Mouse (Mus musculus) T-helper 2 cell (primary cell): Measurements from ENCODE around the gene Ccdc12.
"Not testable (repeated sequence)": the region's sequence is repeated elsewhere in the genome, so short reads cannot be mapped to it uniquely, and the experiment has no call there.

Experiments used
- in situ Hi-C: fragments of 300-600 bp; cut with MboI, MseI; formaldehyde crosslinking; loops from one replicate; pipeline ENCODE4 v1.15.1; 2025; ENCODE audit warnings: high pct_unique_total_duplicates

The Ccdc12 gene

GRCm38 (mm10) chr9:110673107-110673752 is 16.9 kb downstream of the Ccdc12 start:
- in situ Hi-C loops, result no loop called here

DNA sequence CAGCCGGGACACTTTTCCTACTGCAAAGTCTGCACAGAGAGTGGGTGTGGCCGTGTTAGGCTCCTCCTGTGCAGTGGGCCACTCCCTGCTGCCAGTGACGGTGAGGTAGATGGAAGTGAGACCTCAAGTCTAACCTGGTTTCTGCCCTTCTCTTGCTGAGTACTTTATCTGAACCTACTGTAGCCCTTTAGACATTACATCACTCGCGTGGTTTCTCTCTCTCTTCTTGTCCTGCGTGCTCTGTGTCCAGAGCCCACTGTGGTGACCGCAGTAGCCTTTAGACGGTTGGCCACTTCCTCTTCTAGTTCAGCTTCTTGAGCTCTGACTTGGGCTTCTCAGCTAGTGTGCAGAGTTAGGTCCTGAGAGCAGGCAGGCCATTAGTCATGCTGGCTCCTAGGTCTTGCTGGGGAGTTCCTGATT is 20.2 kb downstream of the Ccdc12 start:
- in situ Hi-C loops, result no loop called here

- in situ Hi-C loops, result no loop called here
These were observed 22.6 kb downstream of the Ccdc12 start for GRCm38 (mm10) chr9:110678886-110679285.

DNA sequence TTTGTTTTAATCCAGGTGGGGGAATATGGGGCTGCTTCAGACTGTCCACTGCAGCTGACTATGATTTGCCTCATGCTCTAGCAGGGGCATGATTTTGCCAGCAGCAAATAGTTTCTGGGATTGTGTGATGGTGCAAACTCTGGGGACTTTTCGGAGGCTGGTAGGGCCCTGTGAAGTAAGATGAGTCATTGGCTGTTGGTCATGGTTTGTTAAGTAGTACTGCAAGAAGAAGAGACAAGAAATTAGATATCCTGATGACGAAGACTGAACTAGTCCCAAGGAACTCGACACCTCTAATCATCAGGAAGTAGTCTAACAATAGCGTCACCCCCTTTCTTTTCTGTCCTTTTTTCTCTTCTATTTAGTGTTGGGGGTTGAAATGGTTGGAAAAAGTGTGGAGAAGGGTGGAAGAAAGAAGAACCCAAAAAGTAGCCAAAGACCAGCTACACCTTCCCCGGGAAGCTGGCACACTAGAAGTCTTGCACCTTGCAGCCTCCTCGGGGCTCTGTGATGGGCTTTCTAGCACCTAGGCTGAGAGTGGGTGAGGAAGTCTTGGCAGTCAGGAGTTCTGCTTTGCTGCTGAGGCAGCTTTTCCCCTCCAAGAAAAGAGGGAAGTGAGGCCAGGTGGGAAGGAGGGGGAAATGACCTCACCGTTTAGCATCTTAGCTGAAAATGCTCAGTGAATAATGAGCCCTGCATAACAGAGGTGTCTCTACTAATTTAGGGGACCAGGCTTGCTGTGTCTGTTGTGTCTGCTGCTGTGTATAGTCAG is 24.6 kb downstream of the Ccdc12 start:
- in situ Hi-C loops, result no loop called here

- in situ Hi-C loops, result no loop called here
These were observed 25.5 kb downstream of the Ccdc12 start for GRCm38 (mm10) chr9:110681817-110682216.

GRCm38 (mm10) chr9:110682255-110682654 is 26.0 kb downstream of the Ccdc12 start:
- in situ Hi-C loops, result no loop called here

GRCm38 (mm10) chr9:110682697-110683096 is 26.4 kb downstream of the Ccdc12 start:
- in situ Hi-C loops, result not testable (repeated sequence)

DNA sequence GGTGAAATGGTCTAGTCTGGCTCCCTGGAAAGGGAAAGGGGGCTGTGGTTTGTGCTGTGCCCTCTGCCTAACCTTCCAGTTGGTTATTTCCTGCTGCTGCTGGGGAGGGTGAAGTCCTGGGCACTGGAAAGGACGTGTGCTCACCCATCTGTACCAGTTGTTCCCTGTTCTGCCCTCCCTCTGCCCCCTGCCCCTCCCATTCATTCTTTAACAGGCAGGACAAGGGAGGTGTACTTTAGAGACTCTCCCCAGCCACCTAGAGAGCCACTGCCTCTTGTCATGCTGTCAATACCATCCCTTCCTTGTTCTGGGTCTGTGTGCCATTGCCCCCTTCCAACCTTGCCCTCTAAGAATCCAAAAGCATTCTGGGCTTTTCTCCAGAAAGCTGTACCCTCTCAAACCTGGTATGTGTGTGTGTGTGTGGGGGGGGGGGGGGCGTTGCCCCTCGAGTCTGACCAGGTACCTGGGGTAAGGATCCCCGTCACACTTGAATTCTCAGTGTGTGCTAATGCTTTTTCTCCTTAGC is 27.3 kb downstream of the Ccdc12 start:
- in situ Hi-C loops, result no loop called here

GRCm38 (mm10) chr9:110684100-110684831 is 28.0 kb downstream of the Ccdc12 start:
- in situ Hi-C loops, result no loop called here

GRCm38 (mm10) chr9:110685187-110685586 is 28.9 kb downstream of the Ccdc12 start:
- in situ Hi-C loops, result no loop called here

DNA sequence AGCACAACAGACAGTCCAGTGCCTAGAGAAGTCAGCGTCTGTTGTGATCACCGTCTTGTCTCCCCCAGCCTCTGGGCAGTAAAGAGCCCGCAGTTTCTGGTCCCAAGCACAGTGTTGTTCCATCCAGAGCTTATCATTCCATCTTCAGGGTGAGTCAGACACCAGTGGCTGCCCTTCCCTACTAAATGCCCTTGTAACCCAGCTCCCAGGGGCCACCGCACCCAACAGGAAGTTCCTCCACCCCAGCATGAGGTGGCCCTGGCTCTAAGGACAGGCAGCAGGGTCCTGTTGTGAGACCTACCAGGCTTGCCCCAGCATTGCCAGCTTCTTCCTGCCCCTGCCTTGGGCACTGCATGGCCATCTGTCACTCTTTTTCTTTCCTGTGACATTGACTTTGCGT is 29.3 kb downstream of the Ccdc12 start:
- in situ Hi-C loops, result no loop called here

DNA sequence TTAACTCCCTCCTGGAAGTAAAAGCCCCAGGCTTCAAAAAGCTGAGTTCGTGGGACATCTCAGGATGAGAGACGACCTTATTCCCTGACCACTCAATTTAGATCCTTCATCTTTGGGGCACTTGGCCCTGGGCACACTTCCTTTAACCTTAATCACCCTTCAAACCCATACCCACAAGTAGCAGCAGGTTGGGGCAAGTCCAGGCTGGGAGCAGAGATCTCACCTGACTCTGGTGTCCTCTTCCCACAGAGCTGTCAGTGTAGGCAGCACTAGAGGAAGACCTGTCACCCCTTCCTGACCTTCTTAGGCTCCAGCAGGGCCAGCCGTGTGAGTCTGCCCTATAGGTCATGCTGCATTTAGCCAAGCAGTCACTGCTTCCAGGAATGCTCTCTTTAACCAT is 30.2 kb downstream of the Ccdc12 start:
- in situ Hi-C loops, result no loop called here

DNA sequence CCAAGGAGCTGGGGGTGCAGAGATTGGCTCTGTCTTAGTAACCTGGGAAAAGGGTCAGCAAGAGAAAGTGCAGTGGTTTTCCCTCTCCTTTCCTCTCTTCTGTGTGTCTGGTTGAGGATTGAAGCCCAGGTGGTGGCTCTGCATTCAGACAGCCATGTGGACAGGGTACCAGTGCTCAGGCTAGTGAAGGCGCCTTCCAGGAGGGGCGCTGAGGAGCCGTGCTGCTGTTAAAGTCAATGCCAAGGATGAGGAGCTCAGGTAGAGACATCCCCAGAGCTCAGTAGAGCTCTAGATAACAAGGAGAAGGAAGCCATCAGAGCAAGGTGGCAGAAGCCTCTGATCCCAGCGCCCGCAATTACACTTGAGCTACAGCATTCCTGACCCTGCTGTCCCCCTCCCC is 30.8 kb downstream of the Ccdc12 start:
- in situ Hi-C loops, result no loop called here

DNA sequence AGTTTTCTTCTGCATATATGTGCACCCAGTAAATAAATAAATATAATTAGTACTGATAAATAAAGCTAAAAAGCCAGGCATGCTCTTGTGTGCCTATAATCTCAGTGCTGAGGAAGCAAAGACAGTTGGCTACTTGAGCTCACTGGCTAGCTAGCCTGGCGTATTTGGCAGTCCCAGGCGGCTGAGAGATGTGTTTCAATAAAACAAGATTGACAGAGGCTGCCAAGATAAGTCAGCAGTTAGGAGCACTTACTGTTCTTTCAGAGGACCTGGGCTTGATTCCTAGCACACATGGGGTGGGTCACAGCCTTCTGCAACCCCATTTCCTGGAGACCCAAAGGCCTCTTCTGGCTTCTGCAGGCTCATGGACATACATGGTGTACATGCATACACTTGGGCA is 31.5 kb downstream of the Ccdc12 start:
- in situ Hi-C loops, result no loop called here

DNA sequence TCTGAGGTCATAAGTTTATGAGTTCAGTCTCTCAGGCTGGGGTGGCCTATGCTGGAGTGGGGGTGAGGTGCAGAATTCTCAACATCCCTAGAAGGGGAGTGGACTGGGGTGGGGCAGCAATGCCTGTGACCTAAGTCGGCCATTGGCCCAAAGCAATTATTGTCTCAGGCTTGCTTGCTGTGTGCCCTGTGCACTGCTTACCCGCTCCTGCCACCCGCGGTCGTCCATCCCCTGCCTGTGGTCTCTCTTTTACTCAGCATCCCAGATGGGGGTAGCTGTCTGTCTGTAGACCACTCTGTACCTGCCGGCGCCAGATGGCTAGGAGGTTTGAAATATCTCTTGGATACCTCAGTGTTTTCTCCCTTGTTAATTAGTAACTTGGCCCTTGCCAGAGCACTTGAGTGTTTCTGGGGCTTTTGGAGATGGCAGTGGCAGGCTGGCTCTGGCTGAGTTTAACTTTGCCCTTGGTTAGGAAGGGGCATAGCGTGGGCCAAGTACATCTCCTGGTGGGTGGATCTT is 33.0 kb downstream of the Ccdc12 start:
- in situ Hi-C loops, result no loop called here

DNA sequence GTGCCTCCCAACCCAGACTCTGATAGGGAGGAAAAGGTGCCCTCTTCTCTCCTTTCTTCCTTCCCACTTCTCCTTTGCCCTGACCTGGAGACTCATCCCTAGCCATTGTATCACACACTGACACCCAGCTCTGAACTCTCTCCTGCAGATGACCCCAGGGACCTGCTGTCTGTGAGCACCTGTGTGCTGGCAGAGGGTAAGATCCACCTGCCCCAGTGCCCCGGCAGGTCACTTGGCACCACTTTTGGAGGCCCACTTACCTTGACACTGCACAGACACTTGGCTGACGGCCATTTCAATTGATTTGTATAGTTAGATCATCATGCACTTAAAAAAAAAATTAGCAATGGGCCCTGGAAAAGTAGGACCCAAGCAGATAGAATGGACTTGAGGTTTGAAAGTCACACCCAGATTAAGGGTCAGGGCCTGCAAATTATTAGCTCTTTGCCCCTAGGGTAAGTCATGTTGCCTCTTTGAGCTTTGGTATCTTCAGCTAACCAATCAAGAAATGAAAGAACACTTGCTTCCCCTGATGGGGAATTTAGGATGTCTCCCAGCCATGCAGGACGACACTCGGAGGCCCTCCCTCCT is 39.0 kb downstream of the Ccdc12 start:
- in situ Hi-C loops, result no loop called here

GRCm38 (mm10) chr9:110696427-110696826 is 40.1 kb downstream of the Ccdc12 start:
- in situ Hi-C loops, result no loop called here

DNA sequence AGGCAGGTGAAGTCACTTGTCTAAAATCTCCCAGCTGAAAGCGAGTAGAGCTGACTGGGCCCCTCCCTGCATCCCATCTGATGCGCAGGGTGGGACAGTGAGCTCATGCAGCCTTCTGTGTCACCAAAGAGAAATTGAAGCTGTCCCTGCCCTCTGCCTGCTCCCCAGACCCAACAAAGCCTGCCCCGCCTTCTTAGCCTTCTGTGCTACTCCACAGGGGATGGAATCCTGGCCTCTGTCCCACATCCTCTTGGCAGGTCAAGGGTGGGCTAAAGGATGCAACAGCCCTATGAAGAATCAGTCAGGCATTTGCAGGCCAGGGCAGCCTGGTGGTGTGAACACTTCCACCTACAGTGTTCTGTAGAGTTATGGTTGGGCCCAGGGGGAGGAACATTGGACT is 41.2 kb downstream of the Ccdc12 start:
- in situ Hi-C loops, result no loop called here

GRCm38 (mm10) chr9:110699574-110699973 is 43.3 kb downstream of the Ccdc12 start:
- in situ Hi-C loops, result no loop called here

GRCm38 (mm10) chr9:110701114-110702032 is 45.1 kb downstream of the Ccdc12 start:
- in situ Hi-C loops, result loop anchor here (5.0 kb wide), 1 partner anchor 34 kb away; no protein-coding TSS in a partner anchor
